Mouse (Mus musculus): ENCODE measurements around the gene Ocrl. TPM values are rescaled to one million over a fixed set of nuclear protein-coding genes. Genes with fewer than 3 reads are reported as not detected.

The Ocrl gene
- polyA plus RNA-seq, 1 experiment from 2014 or later, result 19.9 TPM

- no peak overlapping the region for H3K9ac ChIP-seq (ENCODE audit: low read length)
- H3K4me3 ChIP-seq (replicated peaks; ENCODE audit: low read length), result no peak overlapping the region
- no peaks in the 10 kb centered on the region for H3K27me3 ChIP-seq (ENCODE audit: control insufficient read depth, insufficient read depth, low read length)
- H3K9me3 ChIP-seq (replicated peaks; ENCODE audit: control insufficient read depth, low read length), result no peaks in the 10 kb centered on the region
- H3K4me1 ChIP-seq (ENCODE audit: control insufficient read depth, insufficient read depth, low read length), result no peaks in the 10 kb centered on the region
- no peak overlapping the region for H3K27ac ChIP-seq (ENCODE audit: low read length)
- ATAC-seq (ENCODE audit: insufficient read depth, low FRiP score), result no peak
- no peaks in the 10 kb centered on the region for H3K36me3 ChIP-seq (ENCODE audit: control insufficient read depth, insufficient read depth, low read length)
- 84% methylated on average over 4 of the region's 4 CpGs for WGBS
- no peak overlapping the region for H3K4me2 ChIP-seq (ENCODE audit: low read depth, low read length)
Observed at GRCm38 (mm10) chrX:47970371-47970770, 58.2 kb downstream of the Ocrl start.

GRCm38 (mm10) chrX:47970864-47971263 lies 58.7 kb downstream of the Ocrl start:
- H3K4me2 ChIP-seq (ENCODE audit: low read depth, low read length), result no peak overlapping the region
- 81% methylated on average over 3 of the region's 3 CpGs for WGBS
- no peak overlapping the region for H3K9ac ChIP-seq (ENCODE audit: low read length)
- H3K27ac ChIP-seq (ENCODE audit: low read length), result no peak overlapping the region
- no peaks in the 10 kb centered on the region for H3K4me1 ChIP-seq (ENCODE audit: control insufficient read depth, insufficient read depth, low read length)
- no peaks in the 10 kb centered on the region for H3K36me3 ChIP-seq (ENCODE audit: control insufficient read depth, insufficient read depth, low read length)
- no peaks in the 10 kb centered on the region for H3K27me3 ChIP-seq (ENCODE audit: control insufficient read depth, insufficient read depth, low read length)
- ATAC-seq (ENCODE audit: insufficient read depth, low FRiP score), result no peak
- no peak overlapping the region for H3K4me3 ChIP-seq (replicated peaks; ENCODE audit: low read length)
- H3K9me3 ChIP-seq (replicated peaks; ENCODE audit: control insufficient read depth, low read length), result no peaks in the 10 kb centered on the region

- H3K27ac ChIP-seq (ENCODE audit: low read length), result peak overlapping the region; percentile 55; the same call in 1 of the 2 replicates
- H3K4me1 ChIP-seq (ENCODE audit: control insufficient read depth, insufficient read depth, low read length), result no peaks in the 10 kb centered on the region
- no peaks in the 10 kb centered on the region for H3K36me3 ChIP-seq (ENCODE audit: control insufficient read depth, insufficient read depth, low read length)
- H3K9me3 ChIP-seq (replicated peaks; ENCODE audit: control insufficient read depth, low read length), result no peaks in the 10 kb centered on the region
- no peaks in the 10 kb centered on the region for H3K27me3 ChIP-seq (ENCODE audit: control insufficient read depth, insufficient read depth, low read length)
- no peak overlapping the region; the same call in 1 of the 2 replicates for H3K9ac ChIP-seq (ENCODE audit: low read length)
- no peak for ATAC-seq (ENCODE audit: insufficient read depth, low FRiP score)
- H3K4me3 ChIP-seq (replicated peaks; ENCODE audit: low read length), result no peak overlapping the region
- no peak overlapping the region for H3K4me2 ChIP-seq (ENCODE audit: low read depth, low read length)
- 55% methylated on average over 10 of the region's 10 CpGs for WGBS
Observed at GRCm38 (mm10) chrX:47971366-47972128, 59.4 kb downstream of the Ocrl start.

GRCm38 (mm10) chrX:47976551-47976950 lies 64.4 kb downstream of the Ocrl start:
- Histone ChIP-seq H3K27me3 (ENCODE audit: control insufficient read depth, insufficient read depth, low read length) (no peaks in the 10 kb centered on the region), H3K36me3 (ENCODE audit: control insufficient read depth, insufficient read depth, low read length) (no peaks in the 10 kb centered on the region), H3K4me1 (ENCODE audit: control insufficient read depth, insufficient read depth, low read length) (no peaks in the 10 kb centered on the region), H3K4me2 (ENCODE audit: low read depth, low read length) (no peak overlapping the region), H3K27ac (ENCODE audit: low read length) (no peak overlapping the region), H3K4me3 (replicated peaks; ENCODE audit: low read length) (no peak overlapping the region), H3K9me3 (replicated peaks; ENCODE audit: control insufficient read depth, low read length) (no peaks in the 10 kb centered on the region), H3K9ac (ENCODE audit: low read length) (no peak overlapping the region)
- whole genome bisulfite sequencing, result 54% methylated on average over 4 of the region's 4 CpGs
- ATAC-seq (ENCODE audit: insufficient read depth, low FRiP score), result peak; percentile 75

- Histone ChIP-seq H3K27ac (ENCODE audit: low read length) (no peak overlapping the region), H3K27me3 (ENCODE audit: control insufficient read depth, insufficient read depth, low read length) (no peaks in the 10 kb centered on the region), H3K4me2 (ENCODE audit: low read depth, low read length) (no peak overlapping the region), H3K36me3 (ENCODE audit: control insufficient read depth, insufficient read depth, low read length) (no peaks in the 10 kb centered on the region), H3K9me3 (replicated peaks; ENCODE audit: control insufficient read depth, low read length) (no peaks in the 10 kb centered on the region), H3K4me1 (ENCODE audit: control insufficient read depth, insufficient read depth, low read length) (no peaks in the 10 kb centered on the region), H3K4me3 (replicated peaks; ENCODE audit: low read length) (no peak overlapping the region), H3K9ac (ENCODE audit: low read length) (no peak overlapping the region)
- 71% methylated on average over 5 of the region's 5 CpGs for WGBS
- no peak for ATAC-seq (ENCODE audit: insufficient read depth, low FRiP score)
Observed at GRCm38 (mm10) chrX:47977078-47977477, 64.9 kb downstream of the Ocrl start.

- Histone ChIP-seq H3K9me3 (replicated peaks; ENCODE audit: control insufficient read depth, low read length) (no peaks in the 10 kb centered on the region), H3K27ac (ENCODE audit: low read length) (no peak overlapping the region), H3K4me1 (ENCODE audit: control insufficient read depth, insufficient read depth, low read length) (no peaks in the 10 kb centered on the region), H3K4me3 (replicated peaks; ENCODE audit: low read length) (peak overlapping the region; percentile 20), H3K9ac (ENCODE audit: low read length) (no peak overlapping the region), H3K36me3 (ENCODE audit: control insufficient read depth, insufficient read depth, low read length) (no peaks in the 10 kb centered on the region), H3K4me2 (ENCODE audit: low read depth, low read length) (peak overlapping the region; percentile 31; the same call in 1 of the 2 replicates), H3K27me3 (ENCODE audit: control insufficient read depth, insufficient read depth, low read length) (no peaks in the 10 kb centered on the region; the same call in 1 of the 2 replicates)
- ATAC-seq (ENCODE audit: insufficient read depth, low FRiP score), result no peak
- 7% methylated on average over 19 of the region's 19 CpGs for WGBS
Observed at GRCm38 (mm10) chrX:47985000-47985619, 72.9 kb downstream of the Ocrl start.

- H3K27ac ChIP-seq (ENCODE audit: low read length), result no peak overlapping the region
- H3K36me3 ChIP-seq (ENCODE audit: control insufficient read depth, insufficient read depth, low read length), result no peaks in the 10 kb centered on the region
- no peaks in the 10 kb centered on the region for H3K4me1 ChIP-seq (ENCODE audit: control insufficient read depth, insufficient read depth, low read length)
- H3K27me3 ChIP-seq (ENCODE audit: control insufficient read depth, insufficient read depth, low read length), result no peaks in the 10 kb centered on the region; the same call in 1 of the 2 replicates
- 46% methylated on average over 8 of the region's 8 CpGs for WGBS
- no peak overlapping the region for H3K9ac ChIP-seq (ENCODE audit: low read length)
- no peak overlapping the region for H3K4me3 ChIP-seq (replicated peaks; ENCODE audit: low read length)
- ATAC-seq (ENCODE audit: insufficient read depth, low FRiP score), result peak; percentile 64; the same call in 1 of the 2 replicates
- H3K9me3 ChIP-seq (replicated peaks; ENCODE audit: control insufficient read depth, low read length), result no peaks in the 10 kb centered on the region
- H3K4me2 ChIP-seq (ENCODE audit: low read depth, low read length), result no peak overlapping the region
Observed at GRCm38 (mm10) chrX:47988024-47988423, 75.8 kb downstream of the Ocrl start.

GRCm38 (mm10) chrX:47992606-47993005 lies 80.4 kb downstream of the Ocrl start:
- no peaks in the 10 kb centered on the region for H3K36me3 ChIP-seq (ENCODE audit: control insufficient read depth, insufficient read depth, low read length)
- no peak for ATAC-seq (ENCODE audit: insufficient read depth, low FRiP score)
- no peak overlapping the region for H3K9ac ChIP-seq (ENCODE audit: low read length)
- H3K4me1 ChIP-seq (ENCODE audit: control insufficient read depth, insufficient read depth, low read length), result no peaks in the 10 kb centered on the region
- WGBS, result 14% methylated on average over 8 of the region's 8 CpGs
- peak overlapping the region; percentile 36; the same call in 1 of the 2 replicates for H3K4me2 ChIP-seq (ENCODE audit: low read depth, low read length)
- no peaks in the 10 kb centered on the region; the same call in 1 of the 2 replicates for H3K27me3 ChIP-seq (ENCODE audit: control insufficient read depth, insufficient read depth, low read length)
- H3K4me3 ChIP-seq (replicated peaks; ENCODE audit: low read length), result peak overlapping the region; percentile 17
- H3K9me3 ChIP-seq (replicated peaks; ENCODE audit: control insufficient read depth, low read length), result no peaks in the 10 kb centered on the region
- no peak overlapping the region for H3K27ac ChIP-seq (ENCODE audit: low read length)

- 67% methylated on average over 8 of the region's 8 CpGs for WGBS
- ATAC-seq (ENCODE audit: insufficient read depth, low FRiP score), result no peak
- Histone ChIP-seq H3K9ac (ENCODE audit: low read length) (no peak overlapping the region), H3K27ac (ENCODE audit: low read length) (no peak overlapping the region), H3K36me3 (ENCODE audit: control insufficient read depth, insufficient read depth, low read length) (no peaks in the 10 kb centered on the region), H3K27me3 (ENCODE audit: control insufficient read depth, insufficient read depth, low read length) (no peaks in the 10 kb centered on the region), H3K4me1 (ENCODE audit: control insufficient read depth, insufficient read depth, low read length) (no peaks in the 10 kb centered on the region), H3K4me3 (replicated peaks; ENCODE audit: low read length) (no peak overlapping the region), H3K4me2 (ENCODE audit: low read depth, low read length) (no peak overlapping the region), H3K9me3 (replicated peaks; ENCODE audit: control insufficient read depth, low read length) (no peaks in the 10 kb centered on the region)
Observed at GRCm38 (mm10) chrX:47998412-47998811, 86.2 kb downstream of the Ocrl start.
